Mouse (Mus musculus): ENCODE results near the gene Heatr4.
"Not testable (repeated sequence)": the region's sequence is repeated elsewhere in the genome, so short reads cannot be mapped to it uniquely, and the experiment has no call there.

The Heatr4 gene

GRCm38 (mm10) chr12:83984752-83985151 is at the start of gene Heatr4:
TSS of gene Heatr4 (minus strand) at chr12:83984852.
- no peak for DNase-seq (ENCODE audit: low read depth, low spot score)

DNA sequence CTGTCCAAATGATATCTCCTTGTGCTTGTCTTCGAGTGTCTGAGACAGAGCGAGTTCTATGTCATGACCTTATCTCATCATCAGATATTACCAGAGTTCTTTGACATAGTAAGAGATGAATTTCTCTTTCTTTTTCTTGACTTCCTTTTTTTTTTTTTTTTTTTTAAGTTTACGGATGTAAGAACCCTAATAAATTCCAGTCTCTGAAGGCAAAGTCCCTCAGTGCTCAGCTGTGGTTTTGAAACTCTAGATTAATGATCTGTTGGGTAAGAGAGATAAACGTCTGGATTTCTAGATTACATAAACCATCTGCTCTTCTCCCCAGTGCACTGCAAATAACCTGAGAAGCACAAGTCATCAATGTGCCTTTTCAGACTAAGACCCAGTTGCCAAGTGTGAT is 49.5 kb upstream of the Heatr4 start:
- DNase-seq (ENCODE audit: low read depth, low spot score): no peak

- DNase-seq (ENCODE audit: low read depth, low spot score): not testable (repeated sequence)
These were observed 48.6 kb upstream of the Heatr4 start for GRCm38 (mm10) chr12:84033302-84033701.

DNA sequence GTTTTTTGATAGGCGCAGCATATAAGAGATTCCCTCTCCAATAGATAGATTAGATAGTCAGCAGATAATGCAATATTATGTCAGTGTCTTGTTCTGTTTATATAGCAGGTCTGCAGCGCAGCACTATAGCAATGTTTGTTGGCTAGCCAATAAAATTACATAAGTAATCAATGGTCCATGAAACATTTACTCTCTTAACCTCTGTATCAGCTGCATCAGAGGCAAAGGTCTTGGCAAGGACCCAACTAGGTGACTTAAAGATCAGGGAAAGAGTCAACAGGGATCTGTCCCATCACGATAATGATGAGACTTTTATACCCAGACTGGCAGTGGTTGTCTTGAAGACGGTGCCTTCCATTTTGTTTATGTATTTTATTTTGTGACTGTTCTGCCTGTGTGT is 48.2 kb upstream of the Heatr4 start:
- no peak for DNase-seq (ENCODE audit: low read depth, low spot score)

GRCm38 (mm10) chr12:84030659-84031332 is 46.1 kb upstream of the Heatr4 start:
- DNase-seq (ENCODE audit: low read depth, low spot score): peak; percentile 71

GRCm38 (mm10) chr12:84029043-84029442 is 44.4 kb upstream of the Heatr4 start:
- DNase-seq (ENCODE audit: low read depth, low spot score): not testable (repeated sequence)

GRCm38 (mm10) chr12:84028328-84028727 is 43.7 kb upstream of the Heatr4 start:
- DNase-seq (ENCODE audit: low read depth, low spot score): not testable (repeated sequence)

- no peak for DNase-seq (ENCODE audit: low read depth, low spot score)
These were observed 41.2 kb upstream of the Heatr4 start for GRCm38 (mm10) chr12:84025888-84026287.

DNA sequence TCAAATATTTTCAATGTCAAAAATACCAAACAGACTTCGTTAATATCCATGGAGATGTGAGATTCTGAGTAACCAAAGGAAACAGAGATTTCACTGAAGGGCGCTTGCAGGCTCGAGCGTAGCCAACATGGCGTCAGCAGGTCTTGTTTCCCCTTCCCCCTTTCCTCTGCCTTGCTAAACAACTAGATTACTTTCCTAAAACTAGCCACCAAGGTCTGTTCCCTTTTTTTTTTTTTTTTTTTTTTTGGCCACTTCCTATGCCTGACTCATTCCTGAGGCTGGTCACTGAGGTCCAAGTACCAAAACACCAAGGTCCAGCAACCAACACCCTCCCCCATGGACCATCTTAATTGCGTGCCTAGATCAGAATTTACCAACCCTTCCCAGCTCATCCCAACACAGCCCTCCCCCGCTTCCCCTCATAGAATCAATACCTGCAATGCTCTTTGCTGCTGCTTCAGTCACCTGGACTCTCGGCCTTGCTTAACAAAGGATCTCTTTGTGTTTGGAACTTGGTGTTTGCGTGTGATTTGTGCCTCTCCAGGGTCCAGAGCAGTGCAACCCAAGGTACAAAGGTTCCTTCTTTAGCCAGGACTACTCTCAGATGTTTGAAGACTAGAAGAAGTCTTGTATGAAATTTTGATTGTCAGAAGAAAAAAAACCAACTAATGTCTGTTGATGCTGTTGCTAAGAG is 38.5 kb upstream of the Heatr4 start:
- no peak for DNase-seq (ENCODE audit: low read depth, low spot score)

DNA sequence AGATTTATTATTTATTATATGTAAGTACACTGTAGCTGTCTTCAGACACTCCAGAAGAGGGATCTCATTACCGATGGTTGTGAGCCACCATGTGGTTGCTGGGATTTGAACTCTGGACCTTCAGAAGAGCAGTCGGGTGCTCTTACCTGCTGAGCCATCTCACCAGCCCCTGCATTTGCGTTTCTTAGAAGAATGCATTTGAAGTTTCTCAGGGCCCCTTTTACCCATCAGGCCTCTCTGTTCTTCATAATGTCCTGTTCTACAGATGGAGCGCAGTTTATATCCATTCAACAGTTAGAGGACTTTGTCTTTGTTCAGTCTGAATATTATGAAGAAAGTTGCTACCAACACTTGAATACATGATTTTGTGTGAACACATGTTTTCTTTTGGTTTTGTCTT is 37.6 kb upstream of the Heatr4 start:
- not testable (repeated sequence) for DNase-seq (ENCODE audit: low read depth, low spot score)

GRCm38 (mm10) chr12:84020528-84020927 is 35.9 kb upstream of the Heatr4 start:
- not testable (repeated sequence) for DNase-seq (ENCODE audit: low read depth, low spot score)

DNA sequence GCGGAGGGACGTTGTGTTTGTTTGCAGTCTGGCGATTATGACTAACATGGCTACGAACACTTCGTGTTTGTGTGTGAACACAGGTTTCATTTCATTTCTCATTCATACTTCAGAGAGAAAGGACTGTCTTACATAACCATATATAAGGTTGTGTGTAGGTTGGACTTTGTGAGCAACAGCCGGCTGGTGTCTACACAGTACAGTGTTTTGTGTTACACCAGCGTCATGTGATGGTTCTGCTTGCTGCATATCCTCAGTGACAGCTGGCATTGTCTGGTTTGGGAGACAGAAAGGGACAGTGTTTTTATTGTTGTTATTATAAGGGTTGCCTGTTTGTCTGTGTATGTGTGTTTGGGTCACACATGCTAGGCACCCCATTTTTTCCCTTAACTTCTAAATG is 29.0 kb upstream of the Heatr4 start:
- DNase-seq (ENCODE audit: low read depth, low spot score): no peak

DNA sequence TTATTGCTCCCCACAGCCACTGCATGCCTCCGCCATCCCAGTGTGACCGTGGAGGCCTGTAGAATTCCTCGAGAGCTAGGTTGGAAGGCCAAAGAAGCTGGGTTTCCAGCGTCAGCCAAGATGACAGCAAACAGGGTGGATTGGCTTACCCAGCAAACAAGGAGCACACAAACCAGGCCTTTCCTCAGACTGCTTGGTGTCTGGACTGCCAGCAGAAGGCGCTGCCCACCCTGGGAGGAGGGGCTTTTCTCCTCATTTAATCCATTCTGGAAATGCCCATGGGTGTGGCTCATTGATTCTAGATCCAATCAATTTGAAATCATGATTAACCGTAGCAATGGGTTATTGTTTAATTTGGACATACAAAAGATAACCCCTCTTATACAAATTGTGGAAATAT is 28.5 kb upstream of the Heatr4 start:
- DNase-seq (ENCODE audit: low read depth, low spot score): no peak

GRCm38 (mm10) chr12:84011251-84012040 is 26.8 kb upstream of the Heatr4 start:
- peak; percentile 74 for DNase-seq (ENCODE audit: low read depth, low spot score)

GRCm38 (mm10) chr12:84010201-84010600 is 25.5 kb upstream of the Heatr4 start:
- no peak for DNase-seq (ENCODE audit: low read depth, low spot score)

- peak; percentile 85 for DNase-seq (ENCODE audit: low read depth, low spot score)
These were observed 24.7 kb upstream of the Heatr4 start, which contains the start of gene Acot1 for GRCm38 (mm10) chr12:84009171-84009965. TSS of gene Acot1 (plus strand) at chr12:84009490.

GRCm38 (mm10) chr12:84008729-84009128 is 24.1 kb upstream of the Heatr4 start:
- no peak for DNase-seq (ENCODE audit: low read depth, low spot score)

DNA sequence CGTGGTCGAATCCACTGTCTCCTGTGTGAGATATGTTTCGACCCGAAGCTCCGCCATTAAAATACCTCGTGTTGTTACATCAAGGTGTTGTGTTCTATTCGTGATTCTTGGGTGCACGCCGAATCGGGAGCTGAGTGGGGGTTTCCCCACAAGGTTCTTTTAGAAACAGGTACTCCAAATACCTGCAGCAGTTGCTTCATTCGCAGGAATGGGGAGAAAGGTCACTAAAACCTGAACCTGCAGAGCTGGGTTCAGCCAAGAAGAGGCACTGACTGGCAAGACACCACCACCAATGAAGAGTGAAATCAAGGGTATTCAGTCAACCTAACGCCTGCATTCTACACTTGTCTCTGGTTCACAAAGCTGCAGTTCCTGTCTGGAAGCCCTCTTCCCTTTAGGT is 23.6 kb upstream of the Heatr4 start:
- DNase-seq (ENCODE audit: low read depth, low spot score): no peak

- no peak for DNase-seq (ENCODE audit: low read depth, low spot score)
These were observed 19.2 kb upstream of the Heatr4 start for GRCm38 (mm10) chr12:84003866-84004265.

DNA sequence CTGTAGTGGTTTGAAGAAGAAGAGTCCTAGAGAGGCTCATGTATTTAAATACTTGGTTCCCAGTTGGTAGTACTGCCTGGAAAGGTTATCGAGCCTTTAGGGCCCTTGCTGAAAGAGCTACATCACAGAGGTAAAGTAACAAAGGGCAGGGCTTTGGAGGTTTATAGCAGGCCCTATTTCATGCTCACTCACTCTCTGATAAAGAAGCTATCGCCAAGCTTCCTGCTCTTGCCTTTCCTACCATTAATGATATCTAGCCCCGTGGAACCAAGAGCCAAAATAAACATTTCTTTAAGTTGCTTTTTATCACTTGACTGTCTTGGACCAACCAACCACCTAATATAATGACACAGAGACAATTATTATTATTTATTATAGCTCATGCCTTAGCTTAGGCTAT is 15.8 kb upstream of the Heatr4 start:
- DNase-seq (ENCODE audit: low read depth, low spot score): no peak

GRCm38 (mm10) chr12:83999237-83999636 is 14.6 kb upstream of the Heatr4 start:
- DNase-seq (ENCODE audit: low read depth, low spot score): not testable (repeated sequence)

All from mesoderm, embryonic 11.5 days (tissue).